Mouse (Mus musculus) right cerebral cortex, adult 18-20 months (tissue): ENCODE data around the gene Lce1d.
"Not testable (repeated sequence)": the region's sequence is repeated elsewhere in the genome, so short reads cannot be mapped to it uniquely, and the experiment has no call there.

Experiments used
- DNase-seq: peaks from one replicate; pipeline ENCODE4 v3.0.0; 2022; ENCODE audit warnings: mixed read lengths

Gene Lce1d

GRCm38 (mm10) chr3:92687110-92687509, at the start of gene Lce1d:
TSS of gene Lce1d (minus strand) at chr3:92687210.
- DNase-seq = no peak

- no peak for DNase-seq
These were observed 35.6 kb upstream of the Lce1d start for GRCm38 (mm10) chr3:92722631-92723030.

GRCm38 (mm10) chr3:92720250-92720649, 33.2 kb upstream of the Lce1d start, which contains the start of gene Lce1f:
TSS of gene Lce1f (minus strand) at chr3:92720350.
- no peak for DNase-seq

GRCm38 (mm10) chr3:92715122-92715521, 28.1 kb upstream of the Lce1d start:
- DNase-seq = no peak

- DNase-seq = no peak
These were observed 22.0 kb upstream of the Lce1d start, which contains the start of gene Lce1e for GRCm38 (mm10) chr3:92708974-92709373. TSS of gene Lce1e (minus strand) at chr3:92709074.

- no peak for DNase-seq
These were observed 7.6 kb upstream of the Lce1d start for GRCm38 (mm10) chr3:92694613-92695012.

GRCm38 (mm10) chr3:92691688-92692087, 4.7 kb upstream of the Lce1d start:
- no peak for DNase-seq

- not testable (repeated sequence) for DNase-seq
These were observed 2.1 kb upstream of the Lce1d start for GRCm38 (mm10) chr3:92689154-92689553.

- no peak for DNase-seq
These were observed 8.1 kb downstream of the Lce1d start, which contains the start of gene Lce1c for GRCm38 (mm10) chr3:92678947-92679346. TSS of gene Lce1c (plus strand) at chr3:92679247.

- DNase-seq = no peak
These were observed 16.8 kb downstream of the Lce1d start, which contains the start of gene Lce1a2 for GRCm38 (mm10) chr3:92670215-92670614. TSS of gene Lce1a2 (minus strand) at chr3:92670315.

- DNase-seq = no peak
These were observed 30.2 kb downstream of the Lce1d start, which contains the start of gene Lce1b for GRCm38 (mm10) chr3:92656826-92657225. TSS of gene Lce1b (minus strand) at chr3:92656926.

- DNase-seq = no peak
These were observed 38.8 kb downstream of the Lce1d start, which contains the start of gene Lce1a1 for GRCm38 (mm10) chr3:92648207-92648606. TSS of gene Lce1a1 (minus strand) at chr3:92648307.

GRCm38 (mm10) chr3:92639854-92640253, 47.2 kb downstream of the Lce1d start:
- no peak for DNase-seq

GRCm38 (mm10) chr3:92638653-92638991, 48.4 kb downstream of the Lce1d start:
- no peak for DNase-seq

- no peak for DNase-seq
These were observed 49.0 kb downstream of the Lce1d start for GRCm38 (mm10) chr3:92637745-92638652.
